Mouse (Mus musculus) testis, postnatal 14 days (tissue): ENCODE measurements around the gene D630003M21Rik.

Experiments
- DNase-seq: peaks from one replicate; pipeline ENCODE4 v3.0.0; 2021; ENCODE audit warnings: low spot score

Gene D630003M21Rik

GRCm38 (mm10) chr2:158166628-158167027 is 62.4 kb downstream of the D630003M21Rik start:
- DNase-seq: no peak

- DNase-seq: no peak
Observed at GRCm38 (mm10) chr2:158165776-158166175, 63.2 kb downstream of the D630003M21Rik start.

- DNase-seq: no peak
Observed at GRCm38 (mm10) chr2:158163034-158163433, 66.0 kb downstream of the D630003M21Rik start.

- DNase-seq: no peak
Observed at GRCm38 (mm10) chr2:158161761-158162160, 67.3 kb downstream of the D630003M21Rik start.

GRCm38 (mm10) chr2:158159376-158160235 is 69.4 kb downstream of the D630003M21Rik start:
- no peak for DNase-seq

- no peak for DNase-seq
Observed at GRCm38 (mm10) chr2:158157654-158158053, 71.4 kb downstream of the D630003M21Rik start.

- no peak for DNase-seq
Observed at GRCm38 (mm10) chr2:158156487-158156886, 72.5 kb downstream of the D630003M21Rik start.

- DNase-seq: no peak
Observed at GRCm38 (mm10) chr2:158155615-158156014, 73.4 kb downstream of the D630003M21Rik start.

- DNase-seq: no peak
Observed at GRCm38 (mm10) chr2:158155101-158155500, 73.9 kb downstream of the D630003M21Rik start.

- no peak for DNase-seq
Observed at GRCm38 (mm10) chr2:158154641-158155040, 74.4 kb downstream of the D630003M21Rik start.

GRCm38 (mm10) chr2:158153728-158154343 is 75.2 kb downstream of the D630003M21Rik start:
- DNase-seq: no peak

GRCm38 (mm10) chr2:158152685-158153309 is 76.2 kb downstream of the D630003M21Rik start:
- no peak for DNase-seq

- no peak for DNase-seq
Observed at GRCm38 (mm10) chr2:158151077-158151476, 77.9 kb downstream of the D630003M21Rik start.

GRCm38 (mm10) chr2:158146971-158147370 is 82.1 kb downstream of the D630003M21Rik start:
- no peak for DNase-seq

- peak; percentile 79 for DNase-seq
Observed at GRCm38 (mm10) chr2:158146223-158146622, 82.8 kb downstream of the D630003M21Rik start, which contains the start of gene Tgm2. Tgm2 (minus strand) TSS chr2:158146436.

GRCm38 (mm10) chr2:158145528-158146065 is 83.4 kb downstream of the D630003M21Rik start:
- no peak for DNase-seq

- no peak for DNase-seq
Observed at GRCm38 (mm10) chr2:158144750-158145527, 84.1 kb downstream of the D630003M21Rik start.

GRCm38 (mm10) chr2:158144263-158144662 is 84.8 kb downstream of the D630003M21Rik start:
- DNase-seq: no peak

- no peak for DNase-seq
Observed at GRCm38 (mm10) chr2:158143816-158144215, 85.2 kb downstream of the D630003M21Rik start.

GRCm38 (mm10) chr2:158142981-158143380 is 86.0 kb downstream of the D630003M21Rik start:
- DNase-seq: no peak

GRCm38 (mm10) chr2:158141690-158142440 is 87.2 kb downstream of the D630003M21Rik start:
- peak; percentile 68 for DNase-seq
